Mouse (Mus musculus) liver, embryonic 14.5 days (tissue): ENCODE measurements around the gene Efna2.

Source experiments
- CTCF ChIP-seq: IDR thresholded peaks from 2 replicates; pipeline ENCODE4 v1.5.1; 2016; ENCODE audit warnings: antibody characterized with exemption, low read depth, control low read depth
- EP300 ChIP-seq: IDR thresholded peaks from 2 replicates; pipeline ENCODE4 v1.6.1; 2016; ENCODE audit warnings: antibody characterized with exemption, low read depth

- TF ChIP-seq CTCF, result no peak
- TF ChIP-seq EP300, result no peak
These were observed 8.5 kb downstream of the Efna2 start for GRCm38 (mm10) chr10:80187739-80188138.
